In genomic region chr10:78383567-78383966, GRCm38 (mm10) we compare ENCODE assay signal across 4 mouse cellular contexts.
"Had no signal": no experiment of that assay in that cellular context is flagged by ENCODE, and none has a peak within 500 bp of the region (broad histone marks: within the 10 kb centered on the region; RNA-seq: fewer than 3 reads in every experiment).

No protein-coding gene starts in this region.

- H3K9me3 ChIP-seq: neural tube, embryonic 13.5 days; stomach, embryonic 15.5 days had no signal

- H3K9ac ChIP-seq: neural tube, embryonic 13.5 days; neural tube, embryonic 15.5 days; stomach, embryonic 15.5 days had no signal

- H3K4me2 ChIP-seq: neural tube, embryonic 13.5 days; neural tube, embryonic 15.5 days; stomach, embryonic 15.5 days had no signal

- H3K36me3 ChIP-seq: neural tube, embryonic 13.5 days; neural tube, embryonic 15.5 days; stomach, embryonic 15.5 days had no signal

- H3K4me1 ChIP-seq: stomach, embryonic 15.5 days had no signal

- H3K4me3 ChIP-seq: neural tube, embryonic 13.5 days; neural tube, embryonic 15.5 days; stomach, embryonic 15.5 days had no signal

- H3K27ac ChIP-seq: neural tube, embryonic 13.5 days; neural tube, embryonic 15.5 days; stomach, embryonic 15.5 days; stomach, postnatal 0 days had no signal

- H3K27me3 ChIP-seq: stomach, embryonic 15.5 days had no signal
